Mouse (Mus musculus): ENCODE measurements around the gene Hist2h2ab. TPM values are rescaled to one million over a fixed set of nuclear protein-coding genes. Genes with fewer than 3 reads are reported as not detected.

The Hist2h2ab gene
- total and polyA plus RNA-seq, 3 experiments = 1.1 to 31.4 TPM; not detected in 1

DNA sequence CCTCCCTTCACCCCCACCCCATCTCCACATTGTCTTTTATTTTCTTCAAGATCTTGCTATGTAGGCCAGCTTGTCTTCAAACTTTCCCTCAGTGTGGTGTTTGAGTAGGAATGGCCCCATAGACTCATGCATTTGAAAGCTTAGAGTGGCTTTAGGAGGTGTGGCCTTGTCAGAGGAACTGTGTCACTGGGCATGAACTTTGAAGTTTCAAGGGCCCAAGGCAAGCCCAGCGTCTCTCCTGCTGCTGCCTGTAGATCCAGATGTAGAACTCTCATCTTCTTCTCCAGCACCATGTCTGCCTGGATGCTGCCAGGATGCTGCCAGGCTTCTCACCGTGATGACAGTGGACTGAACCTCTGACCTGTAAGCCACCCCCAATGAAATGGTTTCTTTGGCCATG, 9.2 kb downstream of the Hist2h2ab start:
- Histone ChIP-seq H3K4me3 (replicated peaks in 1 of 3; ENCODE audit: low read depth in 2 of 3, low read length in 2 of 3, poor library complexity in 1 of 3) (no peak overlapping the region), H3K27me3 (replicated peaks) (no peaks in the 10 kb centered on the region), H3K36me3 (replicated peaks in 1 of 2; ENCODE audit: control insufficient read depth in 1 of 2, insufficient read depth in 1 of 2, low read length in 1 of 2) (no peaks in the 10 kb centered on the region), H3K4me1 (ENCODE audit: control insufficient read depth in 1 of 2, insufficient read depth in 2 of 2) (peaks cover 29 to 97% of the 10 kb centered on the region in 2 experiments), H3K27ac (ENCODE audit: insufficient read depth, low read depth) (no peak overlapping the region), H3K79me2 (replicated peaks; ENCODE audit: control insufficient read depth, extremely low read depth, insufficient read depth, poor library complexity, severe bottlenecking) (peaks cover 3% of the 10 kb centered on the region), H3K4me2 (ENCODE audit: insufficient read depth, low read depth, poor library complexity, severe bottlenecking) (no peak overlapping the region), H3K9me3 (replicated peaks; ENCODE audit: low read length) (no peaks in the 10 kb centered on the region), H3K9ac (ENCODE audit: insufficient read depth, low read depth) (0 out of 2 replicates have a peak overlapping the region, but pooled peaks have one; percentile 17)
- dilution Hi-C loops (cut with MboI; ENCODE audit: extremely low pct_ligation_motif_present, extremely low pct_unique_long_range_greater_than_20kb, low sequenced_read_pairs) = no loop called here
- DNase-seq (ENCODE audit: extremely low read depth) = no peak
- in situ Hi-C loops (cut with MboI; ENCODE audit: low pct_ligation_motif_present, low pct_unique_long_range_greater_than_20kb, low sequenced_read_pairs) = loop anchor here (10.0 kb wide), 2 partner anchors 264 to 574 kb away; partner anchors contain the start of gene Mcl1
- TF ChIP-seq MEF2A (IDR thresholded peaks at IDR 0.05; ENCODE audit: borderline replicate concordance, low read depth, low read length) (no peak), ETS1 (conservative IDR thresholded peaks at IDR 0.05; ENCODE audit: low read depth, low read length) (no peak), E2F4 (IDR thresholded peaks at IDR 0.05; ENCODE audit: insufficient replicate concordance, low read depth, low read length) (no peak), POLR2AphosphoS2 (IDR thresholded peaks at IDR 0.05; ENCODE audit: low read depth, low read length) (no peak), TBP (conservative IDR thresholded peaks at IDR 0.05; ENCODE audit: low read depth, low read length) (no peak), RAD21 (IDR thresholded peaks at IDR 0.05; ENCODE audit: low read depth, low read length) (no peak), ZNF384 (IDR thresholded peaks at IDR 0.05; ENCODE audit: low read depth, low read length) (no peak), BHLHE40 (IDR thresholded peaks at IDR 0.05; ENCODE audit: low read depth, low read length) (no peak), ELF1 (IDR thresholded peaks at IDR 0.05; ENCODE audit: low read depth, low read length) (no peak), CHD2 (IDR thresholded peaks at IDR 0.05; ENCODE audit: low read length) (no peak), EP300 (IDR thresholded peaks at IDR 0.05; ENCODE audit: low read length) (no peak), RCOR1 (conservative IDR thresholded peaks at IDR 0.05; ENCODE audit: low read depth, low read length) (no peak), JUND (conservative IDR thresholded peaks at IDR 0.05; ENCODE audit: low read depth, low read length) (no peak), PAX5 (IDR thresholded peaks at IDR 0.05; ENCODE audit: low read length) (no peak), MAFK (IDR thresholded peaks at IDR 0.05; ENCODE audit: insufficient replicate concordance, low read length) (no peak), IRF4 (IDR thresholded peaks at IDR 0.05; ENCODE audit: low read depth, low read length) (no peak)

GRCm38 (mm10) chr3:96230404-96230803, 10.7 kb downstream of the Hist2h2ab start:
- Histone ChIP-seq H3K27ac (ENCODE audit: insufficient read depth, low read depth) (no peak overlapping the region), H3K36me3 (replicated peaks in 1 of 2; ENCODE audit: control insufficient read depth in 1 of 2, insufficient read depth in 1 of 2, low read length in 1 of 2) (no peaks in the 10 kb centered on the region), H3K4me1 (ENCODE audit: control insufficient read depth in 1 of 2, insufficient read depth in 2 of 2) (peaks cover 23 to 90% of the 10 kb centered on the region in 2 experiments), H3K9me3 (replicated peaks; ENCODE audit: low read length) (no peaks in the 10 kb centered on the region), H3K4me3 (replicated peaks in 1 of 3; ENCODE audit: low read depth in 2 of 3, low read length in 2 of 3, poor library complexity in 1 of 3) (no peak overlapping the region), H3K27me3 (replicated peaks) (no peaks in the 10 kb centered on the region), H3K79me2 (replicated peaks; ENCODE audit: control insufficient read depth, extremely low read depth, insufficient read depth, poor library complexity, severe bottlenecking) (no peaks in the 10 kb centered on the region), H3K4me2 (ENCODE audit: insufficient read depth, low read depth, poor library complexity, severe bottlenecking) (peak overlapping the region; percentile 55), H3K9ac (ENCODE audit: insufficient read depth, low read depth) (no peak overlapping the region)
- dilution Hi-C loops (cut with MboI; ENCODE audit: extremely low pct_ligation_motif_present, extremely low pct_unique_long_range_greater_than_20kb, low sequenced_read_pairs) = no loop called here
- DNase-seq (ENCODE audit: extremely low read depth) = peak; percentile 45
- in situ Hi-C loops (cut with MboI; ENCODE audit: low pct_ligation_motif_present, low pct_unique_long_range_greater_than_20kb, low sequenced_read_pairs) = no loop called here
- TF ChIP-seq ZNF384 (IDR thresholded peaks at IDR 0.05; ENCODE audit: low read depth, low read length) (peak; percentile 32), UBTF (IDR thresholded peaks at IDR 0.05; ENCODE audit: low read depth, low read length) (0 out of 2 replicates have a peak, but pooled peaks have one; percentile 24), NELFE (IDR thresholded peaks at IDR 0.05; ENCODE audit: low read depth, low read length) (peak; percentile 5; the same call in 1 of the 2 replicates), ELF1 (IDR thresholded peaks at IDR 0.05; ENCODE audit: low read depth, low read length) (0 out of 2 replicates have a peak, but pooled peaks have one; percentile 29), E2F4 (IDR thresholded peaks at IDR 0.05; ENCODE audit: insufficient replicate concordance, low read depth, low read length) (0 out of 2 replicates have a peak, but pooled peaks have one; percentile 19), TCF12 (IDR thresholded peaks at IDR 0.05; ENCODE audit: low read depth, low read length) (no peak), MAX (IDR thresholded peaks at IDR 0.05; ENCODE audit: low read length) (peak; percentile 22; the same call in 1 of the 2 replicates), ETS1 (conservative IDR thresholded peaks at IDR 0.05; ENCODE audit: low read depth, low read length) (no peak), BHLHE40 (IDR thresholded peaks at IDR 0.05; ENCODE audit: low read depth, low read length) (no peak), POLR2AphosphoS2 (IDR thresholded peaks at IDR 0.05; ENCODE audit: low read depth, low read length) (0 out of 2 replicates have a peak, but pooled peaks have one; percentile 30), MAZ (IDR thresholded peaks at IDR 0.05; ENCODE audit: low read depth, low read length) (0 out of 2 replicates have a peak, but pooled peaks have one; percentile 18)

All from CH12.LX (cell line).